Mouse (Mus musculus) frontal cortex, postnatal 36 days (tissue): Measurements from ENCODE around the gene Blm.

Experiments used
- DNase-seq, 2 experiments: peaks; one replicate each; pipeline ENCODE4 v3.0.0; 2022; ENCODE audit warnings: low spot score in 2 of 2

Gene Blm

GRCm38 (mm10) chr7:80461891-80462290, 73.0 kb downstream of the Blm start:
- DNase-seq, result no peak

GRCm38 (mm10) chr7:80460892-80461291, 74.0 kb downstream of the Blm start:
- no peak for DNase-seq

DNA sequence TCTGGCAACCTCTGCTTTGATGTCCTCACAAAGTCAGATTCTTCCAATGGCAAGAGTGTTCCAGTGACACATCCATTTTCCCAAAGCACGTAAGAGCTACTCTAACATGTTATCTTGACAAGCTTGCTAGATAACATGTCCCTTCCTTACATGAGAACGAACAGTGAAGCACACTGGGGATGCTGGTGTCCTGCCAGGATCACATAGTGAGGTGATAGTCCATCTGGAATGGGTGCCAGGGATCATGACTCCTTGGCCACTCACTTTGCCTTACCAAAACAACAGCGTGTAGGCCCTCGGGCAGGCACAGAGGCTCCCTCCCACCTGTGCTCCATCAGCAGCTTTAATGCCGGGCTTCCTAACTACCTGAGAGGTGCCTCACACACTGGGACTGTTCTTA, 74.7 kb downstream of the Blm start:
- DNase-seq, result no peak

GRCm38 (mm10) chr7:80457831-80458343, 77.0 kb downstream of the Blm start:
- DNase-seq, result no peak

DNA sequence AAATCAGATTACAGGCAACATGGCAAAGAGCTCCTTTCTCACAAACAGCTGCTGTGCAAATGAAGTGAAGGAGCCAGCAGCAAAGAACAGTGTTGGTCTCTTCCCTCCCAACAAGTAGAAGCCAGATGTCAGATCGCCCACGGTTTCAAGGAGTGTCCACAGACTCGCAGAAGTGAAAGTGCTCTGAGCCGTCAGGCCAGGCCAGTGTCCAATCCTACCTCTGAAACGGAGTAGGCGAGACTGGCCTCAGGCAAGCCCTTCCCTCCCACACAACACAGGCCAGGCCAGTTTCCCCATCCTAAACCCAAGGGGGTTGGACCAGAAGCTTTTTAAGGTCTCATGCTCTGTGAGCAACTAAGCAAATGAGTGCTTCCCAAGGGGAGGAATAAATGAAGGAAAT, 77.7 kb downstream of the Blm start:
- DNase-seq, result no peak

- DNase-seq, result no peak
Measured at GRCm38 (mm10) chr7:80456327-80456726, 78.6 kb downstream of the Blm start.

DNA sequence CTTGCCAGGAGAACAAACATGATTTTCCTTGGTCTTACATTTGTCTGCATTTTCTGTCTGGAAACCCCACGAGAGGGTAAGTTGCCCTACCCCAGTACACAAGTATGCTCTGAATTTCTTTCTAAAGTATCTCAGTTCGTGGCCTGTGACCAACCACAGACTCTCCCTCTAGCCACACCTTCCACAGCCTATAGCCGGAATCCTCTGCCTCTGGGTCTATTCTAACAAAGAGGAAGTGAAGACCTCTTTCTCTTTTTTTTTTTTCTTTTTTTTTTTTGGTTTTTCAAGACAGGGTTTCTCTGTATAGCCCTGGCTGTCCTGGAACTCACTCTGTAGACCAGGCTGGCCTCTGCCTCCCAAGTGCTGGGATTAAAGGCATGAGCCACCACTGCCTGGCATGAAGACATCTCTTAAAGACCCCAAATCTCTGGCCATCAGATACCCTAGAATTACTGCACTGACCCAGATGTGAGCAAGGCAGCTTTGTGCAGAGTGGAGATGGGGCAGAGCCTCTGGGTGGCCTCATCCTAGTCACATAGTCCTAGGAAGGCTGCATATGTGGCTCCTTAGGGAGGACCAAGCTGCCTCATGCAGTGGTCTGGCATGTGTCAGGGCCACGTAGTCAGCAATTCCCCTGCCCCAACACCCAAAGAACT, 79.3 kb downstream of the Blm start:
- DNase-seq, result no peak

DNA sequence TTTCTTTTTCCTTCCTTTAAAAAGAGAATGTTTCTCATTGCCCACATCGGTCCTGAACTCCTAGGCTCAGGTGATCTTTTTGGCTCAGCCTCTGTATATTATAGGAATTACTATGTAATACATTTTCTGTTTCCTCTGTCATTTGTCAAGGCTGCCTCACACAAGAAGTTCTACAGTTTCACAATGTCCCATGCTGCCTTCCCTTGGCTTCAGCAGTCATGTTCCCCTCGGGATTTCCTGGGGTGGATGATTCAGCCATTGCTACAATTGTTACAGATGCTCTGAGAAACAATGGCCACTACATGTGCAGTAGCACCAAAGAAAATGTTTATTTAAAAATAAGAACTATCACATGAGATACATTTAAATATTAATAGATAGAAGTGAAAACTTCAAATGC, 80.1 kb downstream of the Blm start:
- DNase-seq, result no peak

GRCm38 (mm10) chr7:80453997-80454396, 80.9 kb downstream of the Blm start:
- no peak for DNase-seq

GRCm38 (mm10) chr7:80453121-80453520, 81.8 kb downstream of the Blm start:
- DNase-seq, result no peak

- no peak for DNase-seq
Measured at GRCm38 (mm10) chr7:80452241-80452640, 82.7 kb downstream of the Blm start.

DNA sequence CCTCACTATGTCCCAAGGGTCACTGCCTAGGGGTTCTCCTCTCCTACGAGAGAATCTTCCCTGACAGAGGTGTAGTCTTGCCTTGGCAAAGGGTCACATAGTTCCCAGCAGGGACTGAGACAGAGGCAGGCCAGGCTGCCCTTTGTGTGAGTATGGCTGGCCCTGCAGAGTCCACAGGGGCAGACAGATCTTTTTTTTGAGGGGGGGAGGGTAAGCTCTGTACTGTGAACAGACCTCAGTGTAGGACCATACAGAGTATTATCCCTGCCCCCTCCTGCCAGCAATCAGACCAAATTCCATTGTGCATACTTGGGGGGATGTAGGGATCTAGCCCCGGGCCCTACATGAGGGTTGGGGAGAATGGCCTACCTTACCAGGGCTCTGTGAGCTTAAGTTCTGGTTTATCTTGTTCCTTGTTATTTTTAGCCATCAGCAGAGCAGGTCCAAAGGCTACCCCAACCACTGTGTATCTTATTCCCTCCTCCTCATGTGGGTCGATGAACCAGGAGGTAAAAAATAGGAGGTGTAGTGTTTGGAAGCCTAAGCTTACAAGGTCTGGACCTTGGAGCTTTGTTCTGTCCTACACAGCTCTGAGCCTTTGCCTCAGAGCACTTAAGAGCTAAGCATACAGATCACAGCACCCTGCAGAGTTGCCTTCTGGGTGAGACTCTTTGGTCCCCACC, 83.2 kb downstream of the Blm start:
- no peak for DNase-seq

DNA sequence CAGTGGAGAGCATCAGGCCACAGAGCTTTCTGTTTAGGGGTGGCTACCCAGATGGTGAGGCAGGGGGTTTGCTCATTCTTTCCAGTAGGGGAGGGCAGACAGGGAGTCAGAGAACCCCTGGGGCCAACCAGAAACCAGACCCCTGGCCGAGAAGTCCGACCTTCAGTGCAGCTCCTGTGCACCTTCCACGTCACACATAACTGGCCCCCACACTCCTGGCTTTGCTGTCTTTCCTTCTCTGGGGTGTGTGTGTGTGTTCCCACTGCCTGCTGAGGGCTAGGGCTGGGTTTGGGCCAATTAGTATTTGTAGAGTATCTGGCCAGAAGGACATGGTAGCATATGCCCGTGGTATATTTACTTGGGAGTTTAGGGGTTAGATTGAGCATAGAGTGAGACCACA, 84.6 kb downstream of the Blm start:
- DNase-seq, result no peak

- DNase-seq, result no peak
Measured at GRCm38 (mm10) chr7:80449620-80450091, 85.3 kb downstream of the Blm start.

DNA sequence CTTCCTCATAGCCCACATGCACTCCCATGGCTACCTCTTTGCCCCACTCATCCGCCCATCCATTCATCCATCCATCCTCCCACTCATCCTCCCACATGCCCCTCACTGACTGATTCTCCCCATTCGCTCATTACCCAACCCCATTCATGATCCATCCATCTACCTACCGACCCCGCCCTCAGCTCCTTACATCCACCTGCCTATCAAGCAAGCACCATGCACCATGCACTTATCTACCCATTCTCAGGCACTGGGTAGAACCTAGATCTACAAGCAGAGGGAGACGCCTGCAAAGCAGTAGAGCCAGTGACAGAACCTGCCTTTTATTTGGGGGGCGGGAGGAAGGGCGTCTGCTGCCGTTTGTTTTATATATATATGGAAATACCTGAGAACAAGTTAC, 87.6 kb downstream of the Blm start:
- no peak for DNase-seq

GRCm38 (mm10) chr7:80446221-80446878, 88.6 kb downstream of the Blm start:
- DNase-seq, result no peak

- DNase-seq, result no peak
Measured at GRCm38 (mm10) chr7:80445492-80445891, 89.4 kb downstream of the Blm start.

DNA sequence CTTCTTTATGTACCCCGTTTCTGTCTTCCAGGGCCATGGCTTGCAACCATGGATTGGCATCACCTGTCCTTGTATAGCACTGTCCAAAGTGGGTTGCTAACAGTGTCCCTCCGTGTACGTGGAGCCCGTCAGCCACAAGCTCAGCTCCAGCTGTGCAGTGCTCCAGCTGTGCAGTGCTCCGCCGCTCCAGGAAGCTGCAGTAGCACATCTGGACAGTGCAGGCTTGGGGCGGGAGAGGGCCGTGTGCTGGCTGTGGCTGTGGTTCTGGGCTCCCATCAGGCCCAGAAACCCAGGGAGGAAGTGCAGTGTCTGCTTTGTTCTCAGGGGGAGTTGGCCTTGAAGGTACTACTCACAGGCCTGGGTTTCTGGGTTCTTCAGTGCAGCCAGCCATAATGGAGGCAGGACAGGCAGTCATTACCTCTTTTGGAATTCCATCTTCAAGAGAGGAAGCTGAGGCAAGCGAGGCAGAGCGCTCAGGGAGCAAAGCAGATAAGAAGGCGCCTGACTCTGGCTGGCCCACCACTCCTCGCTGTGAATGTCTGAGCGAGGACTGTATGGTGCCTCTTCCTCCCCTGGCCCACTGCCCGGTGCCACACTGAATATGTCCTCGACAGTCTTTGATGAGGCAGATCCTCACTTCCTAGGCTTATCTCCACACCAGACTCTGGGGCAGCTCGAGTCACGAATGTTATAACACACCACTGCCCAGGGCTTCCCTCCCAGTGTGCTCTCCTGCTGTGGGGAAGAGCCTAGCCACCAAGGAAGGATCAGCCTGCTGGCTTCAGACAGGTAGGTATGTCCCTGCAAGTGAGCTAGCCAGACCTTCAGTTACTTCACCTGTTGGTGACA, 90.3 kb downstream of the Blm start:
- DNase-seq, result no peak

GRCm38 (mm10) chr7:80443124-80443523, 91.8 kb downstream of the Blm start:
- no peak for DNase-seq

- DNase-seq, result no peak
Measured at GRCm38 (mm10) chr7:80441986-80442904, 92.7 kb downstream of the Blm start.

DNA sequence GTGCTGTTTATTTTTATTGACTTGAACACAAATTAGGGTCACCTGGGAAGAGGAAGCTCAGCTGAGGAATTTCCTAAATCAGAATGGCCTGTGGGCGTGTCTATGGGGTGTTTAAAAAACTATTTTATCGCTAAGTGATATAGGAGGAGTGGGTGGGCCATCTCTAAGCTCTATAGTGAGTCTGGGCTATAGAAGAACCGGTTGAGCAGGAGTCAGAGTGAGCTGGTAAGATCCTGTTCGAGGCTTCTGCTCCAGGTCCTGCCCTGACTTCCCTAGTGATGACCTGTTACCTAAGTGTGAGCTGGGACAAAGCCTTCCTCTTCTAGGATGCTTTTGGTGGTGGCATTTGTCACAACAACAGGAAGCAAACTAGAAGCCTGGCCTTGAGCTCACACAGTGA, 94.2 kb downstream of the Blm start:
- DNase-seq, result no peak
